Mouse (Mus musculus): Measurements from ENCODE around the gene Ccdc63.

Ccdc63 gene

GRCm38 (mm10) chr5:122125211-122125760, 15.3 kb downstream of the Ccdc63 start:
- no peak for DNase-seq (ENCODE audit: low read depth)

DNA sequence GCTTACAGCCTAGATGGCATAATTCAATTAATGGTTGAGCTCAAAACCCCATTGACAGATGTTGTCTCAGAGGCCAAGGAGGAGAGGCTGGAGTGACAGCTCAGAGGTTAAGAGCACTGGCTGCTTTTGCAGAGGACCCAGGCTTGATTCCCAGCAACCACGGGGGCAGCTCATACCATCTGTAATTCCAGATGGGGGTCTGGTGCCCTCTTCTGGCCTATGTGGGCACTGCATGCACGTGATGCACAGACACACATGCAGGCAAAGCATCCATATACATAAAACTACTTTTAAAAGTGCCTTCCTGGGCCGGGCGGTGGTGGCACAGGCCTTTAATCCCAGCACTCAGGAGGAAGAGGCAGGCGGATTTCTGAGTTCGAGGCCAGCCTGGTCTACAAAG, 24.4 kb downstream of the Ccdc63 start:
- no peak for DNase-seq (ENCODE audit: low read depth)

- DNase-seq (ENCODE audit: low read depth), result no peak
Measured at GRCm38 (mm10) chr5:122115266-122115763, 25.3 kb downstream of the Ccdc63 start.

DNA sequence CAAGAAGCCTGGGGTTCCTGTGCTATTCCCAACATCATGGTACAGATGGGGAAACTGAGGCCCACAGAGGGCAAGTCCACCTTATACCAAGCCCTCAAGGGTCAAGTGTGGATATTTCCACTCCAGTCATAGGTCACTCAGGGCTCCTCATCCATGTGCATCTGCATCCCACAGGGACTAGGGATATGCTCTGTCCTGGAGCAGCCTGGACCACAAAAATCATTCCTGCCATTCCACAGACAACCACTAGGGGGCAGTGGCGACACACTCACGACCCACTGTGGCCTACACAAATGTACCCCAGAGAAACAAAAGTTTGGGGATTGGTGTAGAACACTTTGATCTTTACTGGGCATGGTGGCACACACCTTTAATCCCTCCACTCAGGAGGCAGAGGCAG, 26.4 kb downstream of the Ccdc63 start:
- DNase-seq (ENCODE audit: low read depth), result peak; percentile 40

- DNase-seq (ENCODE audit: low read depth), result no peak
Measured at GRCm38 (mm10) chr5:122113450-122113849, 27.2 kb downstream of the Ccdc63 start.

DNA sequence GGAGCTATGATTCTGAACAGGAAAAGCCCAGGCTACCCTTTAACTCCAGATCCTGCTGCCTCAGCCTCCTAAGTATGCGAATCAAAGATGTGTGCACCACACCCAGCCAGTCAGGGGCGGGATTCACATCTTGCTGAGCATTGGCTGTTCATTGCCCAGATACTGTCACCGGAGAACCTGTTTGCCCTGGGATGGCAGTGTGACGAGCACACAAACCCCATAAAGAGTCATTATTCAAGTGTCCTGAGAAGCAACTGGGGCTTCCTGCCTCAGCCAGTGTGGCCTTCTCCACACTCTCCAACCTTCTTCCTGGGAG, 28.7 kb downstream of the Ccdc63 start:
- DNase-seq (ENCODE audit: low read depth), result no peak

GRCm38 (mm10) chr5:122111091-122111932, 29.3 kb downstream of the Ccdc63 start:
- DNase-seq (ENCODE audit: low read depth), result no peak

GRCm38 (mm10) chr5:122110625-122111024, 30.0 kb downstream of the Ccdc63 start:
- no peak for DNase-seq (ENCODE audit: low read depth)

DNA sequence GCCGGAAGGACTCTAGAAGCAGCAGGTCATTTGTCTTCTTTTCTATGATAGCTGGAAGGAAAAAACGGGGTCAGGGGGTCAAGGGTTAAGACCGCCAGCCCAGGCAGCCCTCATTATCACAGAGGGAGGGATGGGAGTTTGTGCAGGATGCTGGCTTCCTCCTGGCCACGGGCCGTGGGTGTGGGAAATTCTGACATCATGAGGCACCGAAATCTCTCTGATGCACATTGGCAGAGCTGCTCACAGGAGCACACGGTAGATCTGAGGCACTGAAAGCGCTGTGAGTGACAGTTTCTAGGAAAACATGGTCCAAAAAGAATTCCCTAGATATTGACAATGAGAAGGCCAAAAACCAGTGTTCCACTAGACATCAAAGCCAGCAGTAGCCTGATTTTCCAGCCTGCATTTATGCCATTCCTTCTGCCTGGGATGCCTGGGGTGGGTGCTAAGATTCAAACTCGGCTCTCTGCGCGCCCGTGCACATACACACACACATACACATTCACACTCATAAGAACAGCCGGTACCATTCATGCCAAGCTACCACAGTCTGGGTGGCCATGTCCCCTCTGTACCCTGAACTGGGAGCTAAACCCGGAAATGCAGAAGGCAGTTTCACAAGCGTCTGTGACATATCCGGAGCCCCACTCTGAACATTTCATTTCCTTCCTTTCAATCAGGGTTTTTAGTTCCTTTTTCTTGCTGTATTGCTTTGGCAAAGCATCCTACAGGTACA, 31.1 kb downstream of the Ccdc63 start:
- no peak for DNase-seq (ENCODE audit: low read depth)

- no peak for DNase-seq (ENCODE audit: low read depth)
Measured at GRCm38 (mm10) chr5:122108104-122108503, 32.5 kb downstream of the Ccdc63 start.

- DNase-seq (ENCODE audit: low read depth), result no peak
Measured at GRCm38 (mm10) chr5:122106212-122106611, 34.4 kb downstream of the Ccdc63 start.

- no peak for DNase-seq (ENCODE audit: low read depth)
Measured at GRCm38 (mm10) chr5:122104981-122105380, 35.6 kb downstream of the Ccdc63 start.

DNA sequence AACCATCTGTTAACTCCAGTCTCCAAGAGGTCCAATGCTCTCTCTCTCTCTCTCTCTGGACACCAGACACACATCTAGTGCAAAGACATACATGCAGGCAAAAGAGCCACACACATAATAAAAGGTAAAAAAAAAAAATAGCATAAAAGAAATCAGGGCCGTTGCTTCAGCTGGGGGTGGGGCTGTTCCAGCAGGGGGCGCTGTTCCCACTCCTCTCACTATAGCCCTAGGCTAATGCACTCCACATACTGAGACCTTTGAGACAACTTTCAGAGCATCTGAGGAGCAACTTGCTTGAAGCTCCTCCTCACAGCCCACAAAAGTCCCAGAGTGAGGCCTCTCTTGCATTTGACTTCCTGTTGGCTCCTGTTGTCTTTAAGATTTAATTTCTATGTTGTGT, 36.4 kb downstream of the Ccdc63 start:
- peak; percentile 23 for DNase-seq (ENCODE audit: low read depth)

DNA sequence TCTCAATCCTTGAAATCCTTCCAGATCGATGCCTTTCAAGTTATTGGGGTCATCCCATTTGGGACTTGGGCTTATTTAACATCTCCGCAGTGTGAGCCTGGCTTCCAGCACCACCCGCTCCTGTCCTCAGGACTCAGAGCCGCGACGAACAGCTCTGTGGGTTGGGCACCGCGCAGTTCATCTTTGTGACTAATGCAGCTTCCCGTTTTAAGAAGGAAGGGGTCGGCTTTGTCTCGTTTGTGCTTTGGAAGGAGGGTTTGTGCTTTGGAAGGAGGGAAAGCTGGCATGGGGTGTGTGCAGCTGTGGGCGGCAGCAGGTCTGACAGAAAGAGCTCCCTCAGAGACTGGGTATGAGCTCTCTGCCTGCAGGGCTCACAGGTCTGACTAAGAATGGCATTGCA, 37.5 kb downstream of the Ccdc63 start:
- DNase-seq (ENCODE audit: low read depth), result no peak

GRCm38 (mm10) chr5:122102476-122103050, 38.1 kb downstream of the Ccdc63 start:
- DNase-seq (ENCODE audit: low read depth), result no peak

- DNase-seq (ENCODE audit: low read depth), result no peak
Measured at GRCm38 (mm10) chr5:122094439-122094838, 46.2 kb downstream of the Ccdc63 start.

- no peak for DNase-seq (ENCODE audit: low read depth)
Measured at GRCm38 (mm10) chr5:122093734-122094133, 46.9 kb downstream of the Ccdc63 start.

DNA sequence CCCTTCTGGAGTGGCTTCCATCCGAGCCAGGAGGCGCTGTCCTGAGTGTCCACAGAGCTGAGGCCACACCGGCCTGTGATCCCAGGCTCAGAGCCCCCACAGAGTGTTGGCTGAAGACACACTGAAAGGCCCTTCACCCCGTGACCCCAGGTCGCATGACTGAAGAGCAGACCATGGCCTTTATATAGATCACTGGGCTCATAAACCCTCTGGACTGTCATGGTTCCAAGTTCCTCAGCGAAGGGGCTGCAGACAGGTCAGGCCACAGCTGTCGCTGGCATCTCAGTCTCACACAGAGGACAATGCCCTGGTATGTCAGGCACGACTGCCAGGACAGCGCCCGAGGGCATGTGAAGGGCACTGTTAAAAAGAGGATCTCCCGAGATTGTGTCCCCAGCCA, 47.8 kb downstream of the Ccdc63 start:
- DNase-seq (ENCODE audit: low read depth), result no peak

- DNase-seq (ENCODE audit: low read depth), result no peak
Measured at GRCm38 (mm10) chr5:122091070-122091469, 49.6 kb downstream of the Ccdc63 start.

- DNase-seq (ENCODE audit: low read depth), result no peak
Measured at GRCm38 (mm10) chr5:122089664-122090063, 51.0 kb downstream of the Ccdc63 start.

- peak; percentile 63 for DNase-seq (ENCODE audit: low read depth)
Measured at GRCm38 (mm10) chr5:122088917-122089316, 51.7 kb downstream of the Ccdc63 start.

DNA sequence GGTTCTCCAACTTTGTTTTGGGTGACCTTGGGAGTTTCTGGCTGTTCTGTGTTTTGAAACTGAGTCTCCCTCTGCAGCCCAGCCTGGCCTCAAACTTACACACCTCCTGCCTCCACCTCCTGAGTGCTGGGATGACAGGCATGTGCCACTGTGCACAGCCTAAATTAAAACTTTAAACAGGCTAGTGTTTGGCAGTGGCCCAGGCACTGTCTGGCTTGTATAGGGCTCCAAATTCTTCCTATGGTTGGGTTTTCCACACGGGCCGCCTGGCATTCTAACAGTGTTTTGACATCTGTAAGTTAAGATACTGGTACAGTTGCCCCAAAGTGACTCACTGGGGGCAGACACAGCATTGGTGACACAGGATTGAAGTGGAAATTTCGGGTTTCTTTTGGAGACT, 54.5 kb downstream of the Ccdc63 start:
- no peak for DNase-seq (ENCODE audit: low read depth)

GRCm38 (mm10) chr5:122085291-122085690, 55.3 kb downstream of the Ccdc63 start:
- no peak for DNase-seq (ENCODE audit: low read depth)

Measured in c-Kit-positive CD71-positive TER-119-negative erythroid progenitor cells, embryonic 14.5 days (primary cell).